Comparison of ENCODE assay signal across 14 mouse cellular contexts in genomic region chr16:55898385-55899002, GRCm38 (mm10). TPM values are rescaled to one million over a fixed set of nuclear protein-coding genes. Genes with fewer than 3 reads are reported as not detected.
DNase-seq lines count a peak whose midpoint lies in the region; ATAC-seq and TF ChIP-seq lines count a peak whose summit lies in the region.
"Had no signal": no experiment of that assay in that cellular context is flagged by ENCODE, and none has a peak within 500 bp of the region (broad histone marks: within the 10 kb centered on the region; RNA-seq: fewer than 3 reads in every experiment).

No protein-coding gene starts in this region.

- no peaks in the 10 kb centered on the region for H3K36me3 ChIP-seq in heart, embryonic 10.5 days
- H3K36me3 ChIP-seq in heart, adult 2 months (ENCODE audit: control insufficient read depth, insufficient read depth, low read length) = no peaks in the 10 kb centered on the region
- peaks cover 0 to 16% of the 10 kb centered on the region in 2 experiments; a peak in 2 of 4 replicates for H3K36me3 ChIP-seq in MEL (ENCODE audit: control insufficient read depth in 1 of 2, insufficient read depth in 2 of 2, low read length in 2 of 2)
- H3K36me3 ChIP-seq in heart, embryonic 13.5 days = peaks cover 4% of the 10 kb centered on the region
- H3K36me3 ChIP-seq: intestine, embryonic 15.5 days; limb, embryonic 15.5 days had no signal

- no peaks in the 10 kb centered on the region for H3K9me3 ChIP-seq in heart, embryonic 10.5 days
- no peaks in the 10 kb centered on the region for H3K9me3 ChIP-seq in MEL (replicated peaks; ENCODE audit: insufficient read depth, low read length)
- H3K9me3 ChIP-seq in heart, embryonic 13.5 days = no peaks in the 10 kb centered on the region
- H3K9me3 ChIP-seq: intestine, embryonic 15.5 days; limb, embryonic 15.5 days had no signal

- no peak for TF ChIP-seq CTCF in heart, adult 2 months (IDR thresholded peaks at IDR 0.05)
- TF ChIP-seq CTCF in MEL (IDR thresholded peaks at IDR 0.05 in 2 of 3, conservative IDR thresholded peaks at IDR 0.05 in 1 of 3; ENCODE audit: control insufficient read depth in 1 of 3, insufficient read depth in 1 of 3, low read depth in 2 of 3, low read length in 3 of 3, poor library complexity in 1 of 3, severe bottlenecking in 1 of 3) = no peak

- no peak for TF ChIP-seq EP300 in heart, adult 2 months (IDR thresholded peaks at IDR 0.05; ENCODE audit: insufficient read depth, low read depth, low read length)
- TF ChIP-seq EP300 in MEL (IDR thresholded peaks at IDR 0.05; ENCODE audit: low read depth in 1 of 2, low read length in 2 of 2) = no peak

- H3K4me3 ChIP-seq in heart, embryonic 10.5 days = no peak overlapping the region
- no peak overlapping the region for H3K4me3 ChIP-seq in heart, adult 2 months
- no peak overlapping the region for H3K4me3 ChIP-seq in MEL (ENCODE audit: control insufficient read depth in 1 of 2, insufficient read depth in 1 of 2, low read depth in 2 of 2, low read length in 2 of 2)
- no peak overlapping the region for H3K4me3 ChIP-seq in heart, embryonic 13.5 days
- H3K4me3 ChIP-seq: intestine, embryonic 15.5 days; left cerebral cortex, adult 2 months; limb, embryonic 15.5 days had no signal

- no peaks in the 10 kb centered on the region for H3K79me2 ChIP-seq in heart, adult 2 months (replicated peaks; ENCODE audit: control insufficient read depth, insufficient read depth, low read length)
- H3K79me2 ChIP-seq in MEL (ENCODE audit: control insufficient read depth, insufficient read depth, low read length, poor library complexity) = peaks cover 2% of the 10 kb centered on the region; the same call in 1 of the 2 replicates

- intact Hi-C loops in heart, adult 2 months (cut with DNase I) = no loop called here
- intact Hi-C loops in gastrocnemius, postnatal 36 days (cut with DNase I) = no loop called here

- no peak overlapping the region for H3K27ac ChIP-seq in heart, embryonic 10.5 days
- H3K27ac ChIP-seq in heart, adult 2 months = no peak overlapping the region
- no peak overlapping the region for H3K27ac ChIP-seq in MEL (ENCODE audit: control insufficient read depth, low read depth, low read length)
- H3K27ac ChIP-seq in heart, embryonic 13.5 days (replicated peaks) = 0 out of 2 replicates have a peak overlapping the region, but pooled peaks have one; percentile 12
- H3K27ac ChIP-seq: intestine, embryonic 15.5 days; left cerebral cortex, adult 2 months; limb, embryonic 15.5 days; macrophage had no signal

- no peak for ATAC-seq in heart, embryonic 13.5 days (ENCODE audit: extremely low read depth, insufficient number of reproducible peaks, low FRiP score, low TSS enrichment)
- ATAC-seq in erythroid progenitor cell, adult 5-6 weeks (replicated peaks; ENCODE audit: low FRiP score, poor library complexity, severe bottlenecking) = no peak
- ATAC-seq: forebrain, postnatal 0 days; intestine, embryonic 15.5 days had no signal

- H3K4me2 ChIP-seq in heart, embryonic 13.5 days = no peak overlapping the region
- H3K4me2 ChIP-seq: intestine, embryonic 15.5 days; limb, embryonic 15.5 days had no signal

- no peak for TF ChIP-seq RAD21 in MEL (IDR thresholded peaks at IDR 0.05; ENCODE audit: low read depth, low read length)

- DNase-seq in heart, embryonic 10.5 days (ENCODE audit: low spot score) = peak; percentile 78
- DNase-seq in heart, adult 2 months = no peak
- DNase-seq in MEL (ENCODE audit: low read depth, low spot score) = peak; percentile 59
- DNase-seq in adrenal gland, postnatal 10 days = peak; percentile 18
- no peak for DNase-seq in gastrocnemius, postnatal 36 days
- DNase-seq: forebrain, postnatal 0 days; kidney, postnatal 36 days; thymus, postnatal 14 days had no signal

- WGBS in heart, embryonic 10.5 days = 73% methylated on average over 9 of the region's 9 CpGs
- WGBS in heart, adult 2 months = 49% methylated on average over 9 of the region's 9 CpGs
- whole genome bisulfite sequencing in heart, embryonic 13.5 days = 53% methylated on average over 9 of the region's 9 CpGs

- H3K27me3 ChIP-seq in heart, embryonic 10.5 days (ENCODE audit: insufficient read depth, poor library complexity, severe bottlenecking) = no peaks in the 10 kb centered on the region
- H3K27me3 ChIP-seq in heart, adult 2 months (ENCODE audit: control insufficient read depth, insufficient read depth, low read length) = no peaks in the 10 kb centered on the region
- H3K27me3 ChIP-seq in MEL (ENCODE audit: control insufficient read depth in 1 of 2, insufficient read depth in 2 of 2, low read length in 2 of 2) = no peaks in the 10 kb centered on the region
- no peaks in the 10 kb centered on the region for H3K27me3 ChIP-seq in heart, embryonic 13.5 days (replicated peaks)
- H3K27me3 ChIP-seq: intestine, embryonic 15.5 days; limb, embryonic 15.5 days had no signal

- no peak overlapping the region for H3K9ac ChIP-seq in heart, adult 2 months (ENCODE audit: low read depth, low read length)
- H3K9ac ChIP-seq in MEL (ENCODE audit: control insufficient read depth, low read depth, low read length, poor library complexity, severe bottlenecking) = no peak overlapping the region
- H3K9ac ChIP-seq in heart, embryonic 13.5 days = no peak overlapping the region
- H3K9ac ChIP-seq: forebrain, postnatal 0 days; intestine, embryonic 15.5 days; limb, embryonic 15.5 days had no signal

- TF ChIP-seq POLR2A in heart, adult 2 months (IDR thresholded peaks at IDR 0.05; ENCODE audit: insufficient read depth, low read depth, low read length) = no peak
- no peak for TF ChIP-seq POLR2A in MEL (IDR thresholded peaks at IDR 0.05; ENCODE audit: control insufficient read depth in 1 of 2, insufficient read depth in 1 of 2, low read depth in 1 of 2, low read length in 2 of 2, poor library complexity in 1 of 2)

- H3K4me1 ChIP-seq in heart, embryonic 10.5 days = peaks cover 23% of the 10 kb centered on the region
- peaks cover 2% of the 10 kb centered on the region; the same call in 1 of the 2 replicates for H3K4me1 ChIP-seq in heart, adult 2 months (ENCODE audit: control insufficient read depth, insufficient read depth, low read length)
- peaks cover 7 to 21% of the 10 kb centered on the region in 2 experiments; a peak in 3 of 4 replicates for H3K4me1 ChIP-seq in MEL (ENCODE audit: control insufficient read depth in 1 of 2, insufficient read depth in 2 of 2, low read length in 2 of 2)
- H3K4me1 ChIP-seq in heart, embryonic 13.5 days = peaks cover 27% of the 10 kb centered on the region

TF ChIP-seq in MEL, 35 proteins besides CTCF, POLR2A, EP300 and RAD21:
- TF ChIP-seq CHD1 (IDR thresholded peaks at IDR 0.05; ENCODE audit: low read depth, low read length) (no peak), JUND (IDR thresholded peaks at IDR 0.05; ENCODE audit: low read depth, low read length) (peak; percentile 49; the same call in 1 of the 2 replicates), ZMIZ1 (IDR thresholded peaks at IDR 0.05; ENCODE audit: low read depth, low read length) (no peak)

RNA-seq across cellular contexts. Expression of gene Nxpe3, which starts 3.4 kb away (rescaled TPM):
- polyA plus RNA-seq in heart, embryonic 10.5 days (2016; fragmentation: Nextera tagmentation; extraction: Ambion mirVana) = 0.58 and 0.95 TPM in 2 replicates
- under 1 TPM; 0.43 to 0.44 TPM for total RNA-seq in heart, adult 2 months (2021)
- polyA plus RNA-seq in heart, adult 2 months (2012; rRNA removed) = 0.51 and 0.82 TPM in 2 replicates
- total RNA-seq in MEL (2012; rRNA removed) = 2.5 and 2.7 TPM in 2 replicates
- 1 to 10 TPM in 1 of 2 experiments, not detected in 1; 4.3 TPM for polyA plus RNA-seq in MEL (2012; ENCODE audit: insufficient read depth in 1 of 2, insufficient read length in 2 of 2, low read depth in 1 of 2, low replicate concordance in 2 of 2, missing spikeins in 1 of 2)
- 1 to 10 TPM; 1.6 to 2.0 TPM for total RNA-seq in adrenal gland, postnatal 10 days (2021)
- 0.53 and 0.59 TPM in 2 replicates for polyA plus RNA-seq in heart, embryonic 13.5 days (2015; fragmentation: Nextera tagmentation; extraction: Ambion mirVana)
- total RNA-seq in erythroid progenitor cell, adult 5-6 weeks (2015; ENCODE audit: low replicate concordance) = 1.4 and 4.2 TPM in 2 replicates
- total RNA-seq in erythroid progenitor cell, adult 5-6 weeks (2017; ENCODE audit: low replicate concordance) = 2.6 and 3.3 TPM in 2 replicates
- total RNA-seq in gastrocnemius, postnatal 36 days (2021) = under 1 TPM; 0.12 to 0.48 TPM

RNA-seq across cellular contexts. Expression of gene Cep97, which starts 36.2 kb away (rescaled TPM):
- 10.3 and 10.4 TPM in 2 replicates for polyA plus RNA-seq in heart, embryonic 10.5 days (2016; fragmentation: Nextera tagmentation; extraction: Ambion mirVana)
- 1 to 10 TPM; 3.3 to 5.6 TPM for total RNA-seq in heart, adult 2 months (2021)
- 1.1 and 1.5 TPM in 2 replicates for polyA plus RNA-seq in heart, adult 2 months (2012; rRNA removed)
- 11.1 and 12.9 TPM in 2 replicates for total RNA-seq in MEL (2012; rRNA removed)
- polyA plus RNA-seq in MEL (2012; ENCODE audit: insufficient read depth in 1 of 2, insufficient read length in 2 of 2, low read depth in 1 of 2, low replicate concordance in 2 of 2, missing spikeins in 1 of 2) = 10 to 100 TPM in 1 of 2 experiments, not detected in 1; 10.7 TPM
- 1 to 10 TPM; 7.4 to 8.1 TPM for total RNA-seq in adrenal gland, postnatal 10 days (2021)
- 7.5 and 9.1 TPM in 2 replicates for polyA plus RNA-seq in heart, embryonic 13.5 days (2015; fragmentation: Nextera tagmentation; extraction: Ambion mirVana)
- 27.0 and 28.1 TPM in 2 replicates for total RNA-seq in erythroid progenitor cell, adult 5-6 weeks (2015; ENCODE audit: low replicate concordance)
- 17.6 and 18.2 TPM in 2 replicates for total RNA-seq in erythroid progenitor cell, adult 5-6 weeks (2017; ENCODE audit: low replicate concordance)
- 1 to 10 TPM; 4.4 to 5.1 TPM for total RNA-seq in gastrocnemius, postnatal 36 days (2021)

RNA-seq across cellular contexts. Expression of gene Nfkbiz, which starts 59.8 kb away (rescaled TPM):
- 1.7 and 3.1 TPM in 2 replicates for polyA plus RNA-seq in heart, embryonic 10.5 days (2016; fragmentation: Nextera tagmentation; extraction: Ambion mirVana)
- 1 to 10 TPM; 2.1 to 2.3 TPM for total RNA-seq in heart, adult 2 months (2021)
- polyA plus RNA-seq in heart, adult 2 months (2012; rRNA removed) = 2.8 and 3.4 TPM in 2 replicates
- 1.3 and 1.4 TPM in 2 replicates for total RNA-seq in MEL (2012; rRNA removed)
- 1 to 10 TPM in 1 of 2 experiments, not detected in 1; 2.4 TPM for polyA plus RNA-seq in MEL (2012; ENCODE audit: insufficient read depth in 1 of 2, insufficient read length in 2 of 2, low read depth in 1 of 2, low replicate concordance in 2 of 2, missing spikeins in 1 of 2)
- 1 to 10 TPM; 8.0 to 8.9 TPM for total RNA-seq in adrenal gland, postnatal 10 days (2021)
- polyA plus RNA-seq in heart, embryonic 13.5 days (2015; fragmentation: Nextera tagmentation; extraction: Ambion mirVana) = 2.1 and 2.5 TPM in 2 replicates
- 8.8 and 11.2 TPM in 2 replicates for total RNA-seq in erythroid progenitor cell, adult 5-6 weeks (2015; ENCODE audit: low replicate concordance)
- total RNA-seq in erythroid progenitor cell, adult 5-6 weeks (2017; ENCODE audit: low replicate concordance) = 4.5 and 6.0 TPM in 2 replicates
- 1 to 10 TPM in 1 of 2 experiments, under 1 TPM in 1; 0.76 to 1.4 TPM for total RNA-seq in gastrocnemius, postnatal 36 days (2021)

Comparison
In these comparisons a context has a peak if more than half of its experiments do, and no peak if none do; other contexts are left out.
1. DNase-seq: peak in heart, embryonic 10.5 days (single experiment), MEL (single experiment) and adrenal gland, postnatal 10 days (single experiment); none in heart, adult 2 months (0 of 2) and gastrocnemius, postnatal 36 days (0 of 2).